ENCODE assay signal across 33 mouse cellular contexts in genomic region chr3:22223023-22223422, GRCm38 (mm10).
"Had no signal": no experiment of that assay in that cellular context is flagged by ENCODE, and none has a peak within 500 bp of the region (broad histone marks: within the 10 kb centered on the region; RNA-seq: fewer than 3 reads in every experiment).

No protein-coding gene starts in this region.

- DNase-seq: heart, postnatal 10 days; heart, postnatal 14 days; heart, postnatal 36 days; heart, postnatal 4 days; kidney, adult 11 months; kidney, adult 18-20 months; kidney, adult 2 months; kidney, adult 8-10 months; kidney, adult 9 months; kidney, postnatal 10 days; kidney, postnatal 14 days; kidney, postnatal 25 days; kidney, postnatal 36 days; kidney, postnatal 4 days; layer of hippocampus, adult 9-11 months; layer of hippocampus, postnatal 36 days had no signal

- H3K27me3 ChIP-seq: heart, embryonic 12.5 days; heart, embryonic 13.5 days; heart, embryonic 15.5 days; hindbrain, embryonic 12.5 days; hindbrain, embryonic 13.5 days; hindbrain, embryonic 15.5 days; intestine, embryonic 15.5 days; kidney, embryonic 15.5 days had no signal

- H3K9me3 ChIP-seq: heart, embryonic 10.5 days; heart, embryonic 12.5 days; heart, embryonic 13.5 days; heart, embryonic 15.5 days; hindbrain, embryonic 10.5 days; hindbrain, embryonic 12.5 days; hindbrain, embryonic 13.5 days; hindbrain, embryonic 15.5 days; intestine, embryonic 15.5 days; kidney, embryonic 15.5 days had no signal

- H3K36me3 ChIP-seq: heart, embryonic 15.5 days; hindbrain, embryonic 10.5 days; hindbrain, embryonic 12.5 days; intestine, embryonic 15.5 days; kidney, embryonic 15.5 days had no signal

- H3K4me3 ChIP-seq: heart, embryonic 10.5 days; heart, embryonic 12.5 days; heart, embryonic 13.5 days; heart, embryonic 15.5 days; hindbrain, embryonic 10.5 days; hindbrain, embryonic 12.5 days; hindbrain, embryonic 13.5 days; hindbrain, embryonic 15.5 days; intestine, embryonic 15.5 days; kidney, embryonic 15.5 days; layer of hippocampus, adult 2 months had no signal

- H3K4me2 ChIP-seq: heart, embryonic 15.5 days; hindbrain, embryonic 12.5 days; hindbrain, embryonic 13.5 days; hindbrain, embryonic 14.5 days; hindbrain, embryonic 15.5 days; intestine, embryonic 15.5 days; kidney, embryonic 15.5 days had no signal

- H3K4me1 ChIP-seq: heart, embryonic 12.5 days; heart, embryonic 15.5 days; hindbrain, embryonic 12.5 days; hindbrain, embryonic 13.5 days; hindbrain, embryonic 15.5 days; intestine, embryonic 15.5 days; kidney, embryonic 15.5 days had no signal

- H3K27ac ChIP-seq: heart, embryonic 10.5 days; heart, embryonic 13.5 days; heart, embryonic 15.5 days; hindbrain, embryonic 10.5 days; hindbrain, embryonic 12.5 days; hindbrain, embryonic 13.5 days; hindbrain, embryonic 14.5 days; hindbrain, embryonic 15.5 days; hindbrain, postnatal 0 days; intestine, embryonic 15.5 days; kidney, embryonic 15.5 days; kidney, postnatal 0 days; layer of hippocampus, adult 2 months had no signal

- ATAC-seq: inflammation-experienced regulatory T-cells, adult 6 months; intestine, embryonic 15.5 days; intestine, embryonic 16.5 days; intestine, postnatal 0 days had no signal

- H3K9ac ChIP-seq: heart, embryonic 12.5 days; heart, embryonic 13.5 days; heart, embryonic 15.5 days; hindbrain, embryonic 12.5 days; hindbrain, embryonic 13.5 days; hindbrain, embryonic 14.5 days; hindbrain, embryonic 15.5 days; intestine, embryonic 15.5 days; kidney, embryonic 15.5 days had no signal
